Comparison of ENCODE assay signal across 8 mouse cellular contexts in genomic region chr5:33335273-33335976, GRCm38 (mm10). TPM values are rescaled to one million over a fixed set of nuclear protein-coding genes. Genes with fewer than 3 reads are reported as not detected.
DNase-seq lines count a peak whose midpoint lies in the region; ATAC-seq and TF ChIP-seq lines count a peak whose summit lies in the region.

Gene Maea (plus strand): TSS chr5:33335509.

- H3K9me3 ChIP-seq in G1E (replicated peaks) = peaks cover 14% of the 10 kb centered on the region
- H3K9me3 ChIP-seq in forebrain, embryonic 16.5 days (ENCODE audit: control insufficient read depth, low read length) = no peaks in the 10 kb centered on the region
- H3K9me3 ChIP-seq in lung, embryonic 14.5 days (ENCODE audit: low read depth, low read length) = no peaks in the 10 kb centered on the region

- intact Hi-C loops in heart, postnatal 36 days (cut with DNase I) = loop anchor here (2.0 kb wide), 1 partner anchor 61 kb away; the partner anchor contains the start of gene Ctbp1

- under 1% methylated on average over 71 of the region's 71 CpGs for whole genome bisulfite sequencing in forebrain, embryonic 16.5 days
- under 1% methylated on average over 71 of the region's 71 CpGs for WGBS in lung, embryonic 14.5 days
- under 1% methylated on average over 71 of the region's 71 CpGs for WGBS in olfactory bulb, adult 2 months
- WGBS in thymus, adult 2 months = under 1% methylated on average over 71 of the region's 71 CpGs

- H3K4me1 ChIP-seq in G1E (ENCODE audit: insufficient read depth, low read depth, low read length) = peaks cover 37% of the 10 kb centered on the region
- H3K4me1 ChIP-seq in forebrain, embryonic 16.5 days (replicated peaks; ENCODE audit: control insufficient read depth, insufficient read depth, low read length) = peaks cover 21% of the 10 kb centered on the region
- H3K4me1 ChIP-seq in lung, embryonic 14.5 days (ENCODE audit: insufficient read depth) = 0 out of 2 replicates have a peak, but pooled peaks cover 7% of the 10 kb centered on the region
- peaks cover 4% of the 10 kb centered on the region for H3K4me1 ChIP-seq in olfactory bulb, adult 2 months (ENCODE audit: control insufficient read depth, insufficient read depth, low read length)
- peaks cover 10% of the 10 kb centered on the region for H3K4me1 ChIP-seq in thymus, adult 2 months (replicated peaks; ENCODE audit: control insufficient read depth, insufficient read depth, low read length)

- no peak for TF ChIP-seq CTCF in G1E (IDR thresholded peaks at IDR 0.05; ENCODE audit: low read depth, low read length)
- no peak for TF ChIP-seq CTCF in layer of hippocampus, adult 2 months (conservative IDR thresholded peaks at IDR 0.05)
- no peak for TF ChIP-seq CTCF in lung, embryonic 14.5 days (IDR thresholded peaks at IDR 0.05; ENCODE audit: low read depth)
- no peak for TF ChIP-seq CTCF in olfactory bulb, adult 2 months (IDR thresholded peaks at IDR 0.05; ENCODE audit: insufficient read depth, low read depth, low read length)
- peak; percentile 67; the same call in 1 of the 2 replicates for TF ChIP-seq CTCF in thymus, adult 2 months (IDR thresholded peaks at IDR 0.05; ENCODE audit: borderline replicate concordance, control insufficient read depth, extremely low read depth, insufficient read depth, low read length, poor library complexity)

- no peaks in the 10 kb centered on the region for H3K27me3 ChIP-seq in G1E (ENCODE audit: insufficient read depth, low read length)
- H3K27me3 ChIP-seq in forebrain, embryonic 16.5 days (replicated peaks; ENCODE audit: control insufficient read depth, insufficient read depth, low read length) = no peaks in the 10 kb centered on the region
- no peaks in the 10 kb centered on the region for H3K27me3 ChIP-seq in lung, embryonic 14.5 days (ENCODE audit: insufficient read depth, low read length)
- no peaks in the 10 kb centered on the region for H3K27me3 ChIP-seq in thymus, adult 2 months (ENCODE audit: control insufficient read depth, insufficient read depth, low read length)

- H3K27ac ChIP-seq in forebrain, embryonic 16.5 days (ENCODE audit: low read length) = peak within 1 kb of the TSS; percentile 88
- peak within 1 kb of the TSS; percentile 86 for H3K27ac ChIP-seq in layer of hippocampus, adult 2 months
- peak within 1 kb of the TSS; percentile 88 for H3K27ac ChIP-seq in lung, embryonic 14.5 days (ENCODE audit: low read depth)
- peak within 1 kb of the TSS; percentile 47; the same call in 1 of the 2 replicates for H3K27ac ChIP-seq in olfactory bulb, adult 2 months (ENCODE audit: insufficient read depth, low read depth, low read length)
- no peak within 1 kb of the TSS for H3K27ac ChIP-seq in thymus, adult 2 months (ENCODE audit: control insufficient read depth, insufficient read depth, low read length)

- peak; percentile 96 for DNase-seq in G1E (ENCODE audit: low spot score)
- DNase-seq in cerebellum, adult 18-20 months = peak; percentile 96 to 98
- peak; percentile 91 to 93 for DNase-seq in heart, postnatal 36 days
- peak; percentile 96 to 98 for DNase-seq in layer of hippocampus, adult 2 months (ENCODE audit: low spot score in 2 of 2)
- DNase-seq in lung, embryonic 14.5 days = peak; percentile 98
- peak; percentile 92 for DNase-seq in thymus, adult 2 months

- TF ChIP-seq POLR2A in olfactory bulb, adult 2 months (IDR thresholded peaks at IDR 0.05; ENCODE audit: insufficient read depth, low read depth, low read length) = peak; percentile 86
- TF ChIP-seq POLR2A in thymus, adult 2 months (IDR thresholded peaks at IDR 0.05; ENCODE audit: control insufficient read depth, extremely low read depth, insufficient read depth, low read length, poor library complexity) = peak; percentile 92

- H3K4me2 ChIP-seq in forebrain, embryonic 16.5 days (ENCODE audit: low read length) = peak within 1 kb of the TSS; percentile 92
- peak within 1 kb of the TSS; percentile 81 for H3K4me2 ChIP-seq in lung, embryonic 14.5 days

- peak within 1 kb of the TSS; percentile 93 for H3K4me3 ChIP-seq in G1E (ENCODE audit: low read depth, low read length)
- H3K4me3 ChIP-seq in forebrain, embryonic 16.5 days (replicated peaks; ENCODE audit: low read length) = peak within 1 kb of the TSS; percentile 98
- H3K4me3 ChIP-seq in layer of hippocampus, adult 2 months = peak within 1 kb of the TSS; percentile 94
- peak within 1 kb of the TSS; percentile 98 for H3K4me3 ChIP-seq in lung, embryonic 14.5 days (ENCODE audit: low read depth, low read length)
- H3K4me3 ChIP-seq in olfactory bulb, adult 2 months (ENCODE audit: insufficient read depth, low read depth, low read length) = peak within 1 kb of the TSS; percentile 77
- H3K4me3 ChIP-seq in thymus, adult 2 months (ENCODE audit: control insufficient read depth, insufficient read depth, low read length) = peak within 1 kb of the TSS; percentile 76

- H3K9ac ChIP-seq in forebrain, embryonic 16.5 days (replicated peaks; ENCODE audit: low read depth, low read length) = peak within 1 kb of the TSS; percentile 95
- H3K9ac ChIP-seq in lung, embryonic 14.5 days = peak within 1 kb of the TSS; percentile 93

- ATAC-seq in G1E (ENCODE audit: extremely low read depth, insufficient number of reproducible peaks, low FRiP score, poor library complexity, severe bottlenecking) = peak; percentile 99
- peak; percentile 100 for ATAC-seq in forebrain, embryonic 16.5 days
- peak; percentile 100 for ATAC-seq in lung, embryonic 14.5 days (ENCODE audit: insufficient read depth)

- peaks cover 36% of the 10 kb centered on the region for H3K36me3 ChIP-seq in G1E (replicated peaks)
- H3K36me3 ChIP-seq in forebrain, embryonic 16.5 days (ENCODE audit: control insufficient read depth, insufficient read depth) = no peaks in the 10 kb centered on the region
- H3K36me3 ChIP-seq in lung, embryonic 14.5 days (ENCODE audit: insufficient read depth) = peaks cover 13% of the 10 kb centered on the region; the same call in 1 of the 2 replicates
- H3K36me3 ChIP-seq in thymus, adult 2 months (ENCODE audit: control insufficient read depth, insufficient read depth, low read length) = no peaks in the 10 kb centered on the region

RNA-seq across cellular contexts. Expression of gene Maea, which starts in this region (rescaled TPM):
- total RNA-seq in G1E (2014; fragmentation: Nextera tagmentation) (41.7 and 42.7 TPM in 2 replicates), G1E (2017) (264 and 288 TPM in 2 replicates)
- polyA plus RNA-seq in G1E (2012) = 73.0 and 106 TPM in 2 replicates
- 106 and 113 TPM in 2 replicates for polyA plus RNA-seq in forebrain, embryonic 16.5 days (2015; fragmentation: Nextera tagmentation; extraction: Ambion mirVana)
- total RNA-seq in heart, postnatal 36 days (2021) = 10 to 100 TPM; 81.0 to 86.1 TPM
- total RNA-seq in layer of hippocampus, adult 2 months (2021) = 10 to 100 TPM; 93.7 to 97.5 TPM
- polyA plus RNA-seq in lung, embryonic 14.5 days (2014; fragmentation: Nextera tagmentation; extraction: Ambion mirVana) = 125 and 127 TPM in 2 replicates
- polyA plus RNA-seq in olfactory bulb, adult 2 months (2012; ENCODE audit: insufficient read depth, insufficient read length, low replicate concordance, missing spikeins) = not detected in 2 replicates
- 124 and 130 TPM in 2 replicates for polyA plus RNA-seq in thymus, adult 2 months (2012; rRNA removed)
